Mouse (Mus musculus): ENCODE measurements around the gene Dtnb. TPM values are rescaled to one million over a fixed set of nuclear protein-coding genes. Genes with fewer than 3 reads are reported as not detected.

The Dtnb gene
- polyA plus RNA-seq, 1 experiment from 2014 or later, result 32.0 TPM

GRCm38 (mm10) chr12:3719151-3719721 lies 147.1 kb downstream of the Dtnb start:
- no peak overlapping the region for H3K4me3 ChIP-seq
- H3K4me2 ChIP-seq, result no peak overlapping the region
- peaks cover 14% of the 10 kb centered on the region; the same call in 1 of the 2 replicates for H3K4me1 ChIP-seq
- no peak overlapping the region for H3K9ac ChIP-seq
- peak overlapping the region; percentile 27 for H3K27ac ChIP-seq
- 36% methylated on average over 4 of the region's 4 CpGs for WGBS
- no peaks in the 10 kb centered on the region for H3K36me3 ChIP-seq
- H3K27me3 ChIP-seq, result no peaks in the 10 kb centered on the region
- no peaks in the 10 kb centered on the region for H3K9me3 ChIP-seq
- ATAC-seq (ENCODE audit: borderline replicate concordance, extremely low read depth, low FRiP score, low TSS enrichment), result peak; percentile 52; the same call in 1 of the 2 replicates

GRCm38 (mm10) chr12:3720527-3720926 lies 148.3 kb downstream of the Dtnb start:
- H3K27ac ChIP-seq, result no peak overlapping the region
- H3K36me3 ChIP-seq, result no peaks in the 10 kb centered on the region
- H3K4me2 ChIP-seq, result no peak overlapping the region
- H3K9ac ChIP-seq, result no peak overlapping the region
- H3K27me3 ChIP-seq, result no peaks in the 10 kb centered on the region
- H3K4me3 ChIP-seq, result no peak overlapping the region
- no peak for ATAC-seq (ENCODE audit: borderline replicate concordance, extremely low read depth, low FRiP score, low TSS enrichment)
- peaks cover 22% of the 10 kb centered on the region for H3K4me1 ChIP-seq
- 88% methylated on average over 2 of the region's 2 CpGs for WGBS
- no peaks in the 10 kb centered on the region for H3K9me3 ChIP-seq

GRCm38 (mm10) chr12:3723762-3724161 lies 151.6 kb downstream of the Dtnb start:
- H3K27ac ChIP-seq, result no peak overlapping the region
- no peak for ATAC-seq (ENCODE audit: borderline replicate concordance, extremely low read depth, low FRiP score, low TSS enrichment)

GRCm38 (mm10) chr12:3724822-3725370 lies 152.7 kb downstream of the Dtnb start:
- ATAC-seq (ENCODE audit: borderline replicate concordance, extremely low read depth, low FRiP score, low TSS enrichment), result no peak
- WGBS, result 30% methylated on average over 5 of the region's 5 CpGs

More at GRCm38 (mm10) chr12:3723762-3724161, 151.6 kb downstream of the Dtnb start:
- Histone ChIP-seq H3K4me3 (no peak overlapping the region), H3K27me3 (no peaks in the 10 kb centered on the region), H3K9me3 (no peaks in the 10 kb centered on the region), H3K9ac (no peak overlapping the region), H3K36me3 (no peaks in the 10 kb centered on the region), H3K4me1 (peaks cover 22% of the 10 kb centered on the region), H3K4me2 (no peak overlapping the region)
- WGBS, result 23% methylated on average over 3 of the region's 3 CpGs

GRCm38 (mm10) chr12:3729521-3730075 lies 157.4 kb downstream of the Dtnb start:
- Histone ChIP-seq H3K27ac (no peak overlapping the region), H3K36me3 (no peaks in the 10 kb centered on the region), H3K4me3 (no peak overlapping the region), H3K4me2 (no peak overlapping the region), H3K27me3 (no peaks in the 10 kb centered on the region), H3K9ac (no peak overlapping the region), H3K4me1 (peaks cover 14% of the 10 kb centered on the region), H3K9me3 (no peaks in the 10 kb centered on the region)
- 88% methylated on average over 6 of the region's 6 CpGs for WGBS
- no peak for ATAC-seq (ENCODE audit: borderline replicate concordance, extremely low read depth, low FRiP score, low TSS enrichment)

More at GRCm38 (mm10) chr12:3724822-3725370, 152.7 kb downstream of the Dtnb start:
- Histone ChIP-seq H3K9ac (no peak overlapping the region), H3K36me3 (no peaks in the 10 kb centered on the region), H3K4me2 (no peak overlapping the region), H3K27ac (no peak overlapping the region), H3K27me3 (no peaks in the 10 kb centered on the region), H3K4me3 (no peak overlapping the region), H3K9me3 (no peaks in the 10 kb centered on the region), H3K4me1 (peaks cover 16% of the 10 kb centered on the region)

- Histone ChIP-seq H3K27me3 (no peaks in the 10 kb centered on the region), H3K9me3 (no peaks in the 10 kb centered on the region), H3K27ac (peak overlapping the region; percentile 62), H3K9ac (no peak overlapping the region), H3K4me2 (no peak overlapping the region), H3K4me3 (no peak overlapping the region), H3K36me3 (no peaks in the 10 kb centered on the region), H3K4me1 (peaks cover 7% of the 10 kb centered on the region)
- peak; percentile 39; the same call in 1 of the 2 replicates for ATAC-seq (ENCODE audit: borderline replicate concordance, extremely low read depth, low FRiP score, low TSS enrichment)
- WGBS, result 41% methylated on average over 11 of the region's 11 CpGs
These were observed 160.6 kb downstream of the Dtnb start for GRCm38 (mm10) chr12:3732623-3733265.

GRCm38 (mm10) chr12:3733328-3733727 lies 161.1 kb downstream of the Dtnb start:
- WGBS, result 47% methylated on average over 7 of the region's 7 CpGs
- ATAC-seq (ENCODE audit: borderline replicate concordance, extremely low read depth, low FRiP score, low TSS enrichment), result peak; percentile 85; the same call in 1 of the 2 replicates
- no peaks in the 10 kb centered on the region for H3K36me3 ChIP-seq

GRCm38 (mm10) chr12:3737009-3737408 lies 164.8 kb downstream of the Dtnb start:
- no peak for ATAC-seq (ENCODE audit: borderline replicate concordance, extremely low read depth, low FRiP score, low TSS enrichment)
- Histone ChIP-seq H3K27me3 (no peaks in the 10 kb centered on the region), H3K4me2 (no peak overlapping the region), H3K27ac (no peak overlapping the region), H3K36me3 (no peaks in the 10 kb centered on the region), H3K4me3 (no peak overlapping the region), H3K9me3 (no peaks in the 10 kb centered on the region), H3K9ac (no peak overlapping the region), H3K4me1 (peaks cover 7% of the 10 kb centered on the region)
- WGBS, result 61% methylated on average over 7 of the region's 7 CpGs

More at GRCm38 (mm10) chr12:3733328-3733727, 161.1 kb downstream of the Dtnb start:
- H3K9me3 ChIP-seq, result no peaks in the 10 kb centered on the region
- no peak overlapping the region for H3K4me2 ChIP-seq
- H3K9ac ChIP-seq, result no peak overlapping the region
- H3K4me3 ChIP-seq, result no peak overlapping the region
- H3K4me1 ChIP-seq, result peaks cover 7% of the 10 kb centered on the region
- H3K27me3 ChIP-seq, result no peaks in the 10 kb centered on the region
- peak overlapping the region; percentile 62 for H3K27ac ChIP-seq

- WGBS, result 34% methylated on average over 7 of the region's 7 CpGs
- H3K4me1 ChIP-seq, result no peaks in the 10 kb centered on the region
- no peaks in the 10 kb centered on the region for H3K27me3 ChIP-seq
- H3K4me3 ChIP-seq, result no peak overlapping the region
- ATAC-seq (ENCODE audit: borderline replicate concordance, extremely low read depth, low FRiP score, low TSS enrichment), result no peak
- H3K9ac ChIP-seq, result no peak overlapping the region
- H3K4me2 ChIP-seq, result no peak overlapping the region
- no peaks in the 10 kb centered on the region for H3K9me3 ChIP-seq
- H3K36me3 ChIP-seq, result no peaks in the 10 kb centered on the region
- H3K27ac ChIP-seq, result no peak overlapping the region
These were observed 166.8 kb downstream of the Dtnb start for GRCm38 (mm10) chr12:3738741-3739529.

GRCm38 (mm10) chr12:3739749-3740704 lies 167.8 kb downstream of the Dtnb start:
- 49% methylated on average over 18 of the region's 18 CpGs for WGBS
- Histone ChIP-seq H3K9me3 (no peaks in the 10 kb centered on the region), H3K27ac (no peak overlapping the region), H3K4me2 (no peak overlapping the region), H3K4me1 (no peaks in the 10 kb centered on the region), H3K27me3 (no peaks in the 10 kb centered on the region), H3K4me3 (no peak overlapping the region), H3K36me3 (no peaks in the 10 kb centered on the region), H3K9ac (no peak overlapping the region)
- no peak for ATAC-seq (ENCODE audit: borderline replicate concordance, extremely low read depth, low FRiP score, low TSS enrichment)

- Histone ChIP-seq H3K4me2 (no peak overlapping the region), H3K27ac (no peak overlapping the region), H3K9ac (no peak overlapping the region), H3K4me1 (peaks cover 6% of the 10 kb centered on the region; the same call in 1 of the 2 replicates), H3K36me3 (no peaks in the 10 kb centered on the region), H3K9me3 (no peaks in the 10 kb centered on the region), H3K27me3 (no peaks in the 10 kb centered on the region), H3K4me3 (no peak overlapping the region)
- WGBS, result 79% methylated on average over 3 of the region's 3 CpGs
- no peak for ATAC-seq (ENCODE audit: borderline replicate concordance, extremely low read depth, low FRiP score, low TSS enrichment)
These were observed 168.5 kb downstream of the Dtnb start for GRCm38 (mm10) chr12:3740705-3741081.
